Mouse (Mus musculus): ENCODE results near the gene Faim.

DNA sequence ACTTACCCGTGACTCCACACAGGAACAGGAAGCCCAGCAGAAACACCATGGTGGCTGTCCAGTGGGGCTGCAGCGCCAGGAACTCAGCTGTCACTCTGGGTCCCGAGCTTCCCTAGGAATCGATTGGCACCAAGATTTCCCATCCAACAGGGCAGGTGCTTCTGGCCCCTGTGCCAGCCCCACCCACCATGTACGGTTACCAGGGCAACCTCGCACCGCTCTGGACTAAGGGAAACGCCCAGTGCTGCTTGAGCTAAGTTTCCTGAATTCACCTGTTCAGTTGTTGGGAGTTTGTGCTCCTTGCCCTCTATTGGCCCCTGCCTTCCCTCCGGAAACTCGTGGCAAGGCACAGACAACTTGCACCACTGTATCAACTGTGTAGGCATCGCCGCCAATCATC lies 49.4 kb downstream of the Faim start, which contains the start of gene Gm1123:
- no peak for TF ChIP-seq CTCF (conservative IDR thresholded peaks at IDR 0.05; ENCODE audit: insufficient read depth, insufficient read length, low read depth, low read length)
- no peak for TF ChIP-seq POLR2A (IDR thresholded peaks at IDR 0.05; ENCODE audit: low read depth, low read length)

Data from kidney, adult 2 months (tissue).